Mouse (Mus musculus) embryonic facial prominence, embryonic 14.5 days (tissue): ENCODE measurements at regions not wholly inside any gene's neighbourhood (a gene's known extent, or its start where the extent isn't known, plus 50 kb on each side); places are given as distances from the start of the nearest gene placed in this dataset.

Source experiments
- ATAC-seq: fragments of 200-750 bp; cut with Nextera tagmentation; 2 replicates; pipeline ENCODE4 v1.8.0; 2017; ENCODE audit warnings: low read depth, moderate number of reproducible peaks, moderate TSS enrichment
- DNase-seq: peaks from one replicate; pipeline ENCODE4 v3.0.0-alpha.2; 2015; ENCODE audit warnings: low spot score
- H3K27ac ChIP-seq: fragments of 300-500 bp; sonication (generic); replicated peaks from 2 replicates; pipeline ENCODE4 v1.5.1; 2014; ENCODE audit warnings: low read depth, mild to moderate bottlenecking, low read length, moderate library complexity
- H3K27me3 ChIP-seq: fragments of 300-500 bp; sonication (generic); replicated peaks from 2 replicates; pipeline ENCODE4 v1.6.1; 2014; ENCODE audit warnings: low read length; ENCODE audit not compliant: control insufficient read depth, insufficient read depth
- H3K36me3 ChIP-seq: fragments of 300-500 bp; sonication (generic); 2 replicates; pipeline ENCODE4 v1.6.1; 2014; ENCODE audit warnings: low read length, mixed read lengths; ENCODE audit not compliant: control insufficient read depth, insufficient read depth
- H3K4me1 ChIP-seq: fragments of 300-500 bp; sonication (generic); 2 replicates; pipeline ENCODE4 v1.6.1; 2014; ENCODE audit warnings: antibody characterized with exemption, low read length; ENCODE audit not compliant: control insufficient read depth, insufficient read depth
- H3K4me2 ChIP-seq: fragments of 300-500 bp; sonication (generic); 2 replicates; pipeline ENCODE4 v1.6.1; 2014; ENCODE audit warnings: low read depth, mild to moderate bottlenecking, low read length, moderate library complexity, mixed read lengths
- H3K4me3 ChIP-seq: fragments of 300-500 bp; sonication (generic); 2 replicates; pipeline ENCODE4 v1.5.1; 2014; ENCODE audit warnings: low read depth, mild to moderate bottlenecking, low read length
- H3K9ac ChIP-seq: fragments of 300-500 bp; sonication (generic); 2 replicates; pipeline ENCODE4 v1.6.1; 2014; ENCODE audit warnings: low read depth, mild to moderate bottlenecking, low read length, moderate library complexity, mixed read lengths
- H3K9me3 ChIP-seq: fragments of 300-500 bp; sonication (generic); 2 replicates; pipeline ENCODE4 v1.6.1; 2016; ENCODE audit warnings: low read length; ENCODE audit not compliant: control insufficient read depth
- WGBS: fragments of 180-500 bp; shearing (Covaris S2); extraction: QIAGEN DNeasy Blood & Tissue Kit; methylation state at CpG from one replicate; pipeline ENCODE4 v1.1.7; 2014; 5-methylcytosine and 5-hydroxymethylcytosine counted together

DNA sequence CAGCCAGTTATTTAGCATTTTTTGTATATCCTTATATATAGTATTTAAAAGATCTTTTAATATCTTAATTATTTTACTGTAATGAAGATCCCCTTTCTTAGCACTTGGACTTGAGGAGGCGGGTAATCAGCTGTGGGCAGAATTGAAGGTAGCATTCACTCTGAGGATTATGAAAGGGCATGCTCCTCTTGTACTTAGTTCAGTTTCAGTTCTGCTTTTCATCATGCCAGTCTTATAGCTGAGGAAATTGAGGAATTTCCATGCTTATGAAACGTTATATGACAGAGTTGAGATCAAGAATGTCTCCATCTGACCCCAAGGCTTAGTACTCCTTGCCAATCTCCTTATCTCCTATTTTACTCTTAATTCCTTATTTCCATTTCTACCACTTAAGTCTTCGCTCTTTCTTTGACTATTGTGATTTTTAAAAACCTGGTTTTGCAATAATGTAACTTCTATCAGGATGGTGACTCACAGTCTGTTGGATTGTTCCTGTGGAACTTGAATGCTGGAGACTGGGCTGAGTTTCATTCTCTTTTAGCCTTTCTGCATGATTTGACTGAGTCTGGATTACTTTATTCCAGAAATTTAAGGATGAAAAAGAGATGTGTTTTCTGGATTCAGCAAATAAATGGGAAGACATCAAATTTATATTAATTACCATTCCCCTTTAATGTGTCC is 133.6 kb downstream of the Papss1 start:
- Histone ChIP-seq H3K27ac (no peak overlapping the region), H3K9ac (no peak overlapping the region), H3K9me3 (0 out of 2 replicates have a peak, but pooled peaks cover 9% of the 10 kb centered on the region), H3K36me3 (no peaks in the 10 kb centered on the region), H3K4me3 (no peak overlapping the region), H3K27me3 (no peaks in the 10 kb centered on the region), H3K4me2 (no peak overlapping the region), H3K4me1 (no peaks in the 10 kb centered on the region)
- DNase-seq = no peak
- no peak for ATAC-seq
- 79% methylated on average over 3 of the region's 3 CpGs for WGBS

DNA sequence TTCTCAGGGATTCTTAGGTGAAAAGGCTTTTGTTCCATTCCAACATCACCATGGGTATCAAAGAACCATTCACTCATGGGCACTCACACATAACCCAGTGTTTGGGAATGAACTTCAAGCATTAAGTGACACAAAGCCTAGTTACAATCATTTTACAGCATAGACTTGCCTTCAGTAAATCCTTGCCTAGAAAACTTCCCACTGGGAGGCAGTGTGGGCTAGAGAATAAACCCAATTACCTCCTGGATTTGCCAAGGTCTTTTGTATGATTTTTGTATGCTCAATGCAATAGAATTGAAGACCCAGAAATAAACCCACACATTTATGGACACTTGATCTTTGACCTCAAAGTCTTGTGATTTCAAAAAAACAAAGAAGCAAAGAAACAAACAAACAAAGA is 138.6 kb downstream of the Papss1 start:
- Histone ChIP-seq H3K4me3 (no peak overlapping the region), H3K4me2 (no peak overlapping the region), H3K4me1 (no peaks in the 10 kb centered on the region), H3K9ac (no peak overlapping the region), H3K36me3 (no peaks in the 10 kb centered on the region), H3K27me3 (no peaks in the 10 kb centered on the region), H3K27ac (no peak overlapping the region), H3K9me3 (no peaks in the 10 kb centered on the region)
- DNase-seq (peak; percentile 63), ATAC-seq (no peak)

DNA sequence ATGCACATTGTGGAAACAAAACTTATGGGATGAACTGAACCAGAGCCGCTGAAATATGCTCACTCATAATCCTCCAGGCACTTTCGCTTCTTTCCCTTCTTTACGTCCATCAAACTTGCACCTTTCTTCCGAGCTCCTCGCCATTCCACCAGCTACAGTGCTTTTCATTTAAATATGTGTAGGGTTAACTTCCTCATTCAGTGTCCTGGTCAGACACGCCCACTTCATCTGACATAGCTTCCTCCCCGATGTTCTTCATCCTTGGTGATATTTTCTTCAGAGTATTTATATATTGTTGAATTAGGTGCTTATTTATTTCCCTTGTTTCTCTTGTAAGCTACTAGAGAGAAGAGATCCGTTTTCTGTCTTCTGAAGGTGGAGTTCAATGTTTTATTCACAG is 149.0 kb downstream of the Papss1 start:
- H3K9me3 ChIP-seq = no peaks in the 10 kb centered on the region
- H3K4me3 ChIP-seq = no peak overlapping the region
- H3K27ac ChIP-seq = no peak overlapping the region
- H3K27me3 ChIP-seq = no peaks in the 10 kb centered on the region
- no peak overlapping the region for H3K4me2 ChIP-seq
- WGBS = 89% methylated on average over 8 of the region's 8 CpGs
- H3K4me1 ChIP-seq = no peaks in the 10 kb centered on the region
- H3K9ac ChIP-seq = no peak overlapping the region
- ATAC-seq (no peak), DNase-seq (no peak)
- no peaks in the 10 kb centered on the region for H3K36me3 ChIP-seq

DNA sequence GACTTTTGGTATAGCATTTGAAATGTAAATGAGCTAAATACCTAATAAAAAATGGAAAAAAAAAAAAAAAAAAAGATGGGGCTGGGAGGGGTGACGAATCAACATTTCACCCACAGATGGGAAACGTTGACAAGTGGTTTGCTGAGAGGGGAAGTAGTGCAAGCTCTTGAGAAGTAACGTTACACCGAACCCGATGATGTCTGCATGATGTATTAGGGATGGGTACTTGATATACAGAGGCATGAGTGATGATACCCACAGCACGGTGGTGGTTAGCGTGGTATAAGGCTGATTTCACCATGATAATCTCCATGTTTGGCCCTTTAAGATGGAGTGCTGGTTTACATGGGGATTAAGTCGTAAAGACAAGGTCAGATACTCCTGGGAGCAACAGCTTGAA is 154.2 kb downstream of the Papss1 start:
- Histone ChIP-seq H3K27me3 (no peaks in the 10 kb centered on the region), H3K4me2 (no peak overlapping the region), H3K4me1 (0 out of 2 replicates have a peak, but pooled peaks cover 3% of the 10 kb centered on the region), H3K9ac (no peak overlapping the region), H3K36me3 (no peaks in the 10 kb centered on the region), H3K4me3 (no peak overlapping the region), H3K27ac (no peak overlapping the region), H3K9me3 (no peaks in the 10 kb centered on the region)
- no peak for DNase-seq
- 68% methylated on average over 8 of the region's 8 CpGs for WGBS
- ATAC-seq = no peak

DNA sequence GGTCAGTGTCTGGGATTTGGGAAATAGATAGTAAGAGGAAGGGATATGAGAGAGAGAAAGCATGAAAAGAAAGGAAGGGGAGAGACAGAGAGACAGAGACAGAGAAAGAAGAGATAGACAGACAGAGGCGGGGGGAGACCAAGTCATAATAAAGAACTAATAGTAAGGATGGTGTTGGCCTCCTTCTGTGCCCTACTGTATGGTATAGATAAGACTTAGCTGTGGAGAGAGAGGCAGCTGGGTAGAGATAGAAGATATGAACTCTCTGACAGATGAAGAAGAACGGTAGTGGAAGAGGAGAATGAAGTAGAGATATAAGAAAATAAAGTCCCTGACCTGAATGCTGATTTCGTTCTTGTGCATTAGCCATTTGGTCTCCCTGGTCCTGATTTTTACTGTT is 164.1 kb downstream of the Papss1 start:
- no peaks in the 10 kb centered on the region for H3K36me3 ChIP-seq
- DNase-seq = no peak
- H3K4me3 ChIP-seq = no peak overlapping the region
- no peaks in the 10 kb centered on the region for H3K27me3 ChIP-seq
- ATAC-seq = no peak
- H3K9ac ChIP-seq = no peak overlapping the region
- H3K4me1 ChIP-seq = no peaks in the 10 kb centered on the region
- 94% methylated on average over 3 of the region's 3 CpGs for WGBS
- no peaks in the 10 kb centered on the region for H3K9me3 ChIP-seq
- no peak overlapping the region for H3K27ac ChIP-seq
- no peak overlapping the region for H3K4me2 ChIP-seq

DNA sequence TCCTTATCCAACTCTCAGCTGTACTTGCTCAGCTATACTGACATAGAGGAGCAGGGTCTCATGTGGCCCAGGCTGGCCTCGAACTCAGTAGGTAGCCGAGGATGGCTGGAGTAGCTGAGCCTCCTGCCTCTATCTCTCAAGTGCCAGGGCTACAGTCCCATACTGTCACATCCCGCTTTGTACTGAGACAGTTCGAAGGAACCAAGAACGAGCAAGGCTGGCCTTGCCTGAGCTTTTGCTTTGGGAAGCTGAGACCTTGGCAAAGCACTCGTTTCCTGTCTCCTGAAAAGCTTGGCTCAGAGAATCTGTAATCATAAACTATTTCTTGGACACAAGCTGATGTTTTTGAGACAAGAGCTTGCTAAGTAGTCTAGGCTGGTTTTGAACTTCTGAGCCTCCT is 169.7 kb downstream of the Papss1 start:
- Histone ChIP-seq H3K4me3 (no peak overlapping the region), H3K4me1 (no peaks in the 10 kb centered on the region), H3K9ac (no peak overlapping the region), H3K27me3 (no peaks in the 10 kb centered on the region), H3K9me3 (no peaks in the 10 kb centered on the region), H3K4me2 (no peak overlapping the region), H3K36me3 (no peaks in the 10 kb centered on the region), H3K27ac (no peak overlapping the region)
- DNase-seq (peak; percentile 43), ATAC-seq (no peak)
- 73% methylated on average over 6 of the region's 6 CpGs for WGBS

DNA sequence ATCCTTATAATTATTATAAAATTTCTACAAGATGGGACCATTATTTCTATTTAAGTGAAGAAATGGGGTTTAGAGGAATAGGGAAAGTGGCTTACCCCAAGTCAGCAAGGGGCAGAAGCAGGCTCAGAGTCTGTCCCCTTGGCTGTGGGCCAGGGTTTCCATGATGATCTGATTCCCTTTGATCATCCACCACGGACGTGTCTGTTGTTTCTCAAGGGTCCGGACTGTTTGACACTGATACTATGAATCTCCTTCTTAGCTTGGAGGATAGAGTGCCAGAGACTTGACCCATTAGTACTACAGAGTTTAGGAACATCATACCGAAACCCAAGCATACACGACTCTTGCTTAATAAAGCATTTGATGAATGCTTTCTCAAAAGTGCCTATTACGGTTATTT is 172.9 kb downstream of the Papss1 start:
- no peaks in the 10 kb centered on the region for H3K27me3 ChIP-seq
- H3K4me2 ChIP-seq = no peak overlapping the region
- H3K4me1 ChIP-seq = no peaks in the 10 kb centered on the region
- DNase-seq (no peak), ATAC-seq (no peak)
- no peak overlapping the region for H3K27ac ChIP-seq
- H3K9me3 ChIP-seq = no peaks in the 10 kb centered on the region
- H3K36me3 ChIP-seq = no peaks in the 10 kb centered on the region
- 49% methylated on average over 6 of the region's 6 CpGs for WGBS
- no peak overlapping the region for H3K4me3 ChIP-seq
- no peak overlapping the region for H3K9ac ChIP-seq

DNA sequence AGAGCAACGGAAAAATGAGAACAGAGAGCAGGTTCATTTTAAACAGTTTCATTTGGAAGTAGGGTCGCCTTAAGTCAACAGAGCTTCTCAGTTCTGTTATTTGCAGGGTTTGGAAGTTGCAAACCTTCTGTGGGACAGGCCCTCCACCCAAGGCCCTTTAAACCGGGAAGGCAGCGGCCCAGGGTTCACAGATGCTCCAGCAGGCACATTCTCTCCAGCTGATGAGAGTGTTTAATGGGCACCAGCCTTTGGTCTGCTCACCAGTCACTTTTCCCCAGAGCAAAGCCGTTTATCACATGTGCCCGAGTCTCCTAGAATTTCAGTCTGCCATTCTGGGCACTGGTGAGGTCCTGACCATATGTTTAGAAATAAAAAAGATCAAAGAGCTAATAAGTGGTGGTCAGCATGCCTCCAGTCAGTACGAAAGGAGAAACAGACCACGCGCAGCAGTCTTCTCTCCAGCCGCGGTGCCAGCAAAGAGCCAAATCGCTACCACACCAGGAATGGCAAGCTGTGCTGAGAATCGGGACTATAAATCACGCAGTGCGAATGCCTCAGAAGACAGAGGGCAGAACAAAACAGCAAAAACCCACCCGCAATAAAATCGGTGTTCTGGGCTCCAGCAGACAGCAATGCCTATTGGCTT is 173.5 kb downstream of the Papss1 start:
- H3K4me1 ChIP-seq = no peaks in the 10 kb centered on the region
- no peak overlapping the region for H3K4me3 ChIP-seq
- H3K36me3 ChIP-seq = no peaks in the 10 kb centered on the region
- no peak overlapping the region for H3K27ac ChIP-seq
- H3K9me3 ChIP-seq = no peaks in the 10 kb centered on the region
- 0 out of 2 replicates have a peak overlapping the region, but pooled peaks have one; percentile 3 for H3K4me2 ChIP-seq
- H3K9ac ChIP-seq = no peak overlapping the region
- 68% methylated on average over 17 of the region's 17 CpGs for WGBS
- no peaks in the 10 kb centered on the region for H3K27me3 ChIP-seq
- ATAC-seq (no peak), DNase-seq (no peak)

DNA sequence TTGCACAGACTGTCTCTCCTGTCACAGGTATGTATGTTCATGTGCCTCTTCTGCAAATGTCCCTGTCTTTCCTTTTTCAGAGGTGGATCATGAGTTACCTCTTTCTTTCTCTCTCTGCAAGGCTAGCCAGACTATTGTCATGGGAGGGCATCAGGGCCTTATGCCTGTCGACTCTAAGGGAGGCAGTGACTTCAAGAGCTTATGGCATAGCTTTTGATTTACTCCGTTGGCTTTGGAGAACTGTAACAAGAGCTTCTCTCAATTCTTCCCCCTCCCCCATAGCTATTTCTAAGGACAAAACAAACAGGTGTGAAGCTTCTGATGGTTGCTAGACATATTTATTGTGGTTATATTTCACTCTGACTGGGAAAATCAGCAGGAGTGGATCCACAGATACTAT is 191.0 kb downstream of the Papss1 start:
- no peak for ATAC-seq
- Histone ChIP-seq H3K9ac (no peak overlapping the region), H3K4me2 (no peak overlapping the region), H3K9me3 (no peaks in the 10 kb centered on the region), H3K36me3 (no peaks in the 10 kb centered on the region), H3K27ac (no peak overlapping the region), H3K4me1 (no peaks in the 10 kb centered on the region), H3K4me3 (no peak overlapping the region), H3K27me3 (no peaks in the 10 kb centered on the region)
- no peak for DNase-seq
- 53% methylated on average over 2 of the region's 2 CpGs for WGBS
